Mouse (Mus musculus) embryonic facial prominence, embryonic 13.5 days (tissue): ENCODE results near the gene Mylk4. TPM values are rescaled to one million over a fixed set of nuclear protein-coding genes. Genes with fewer than 3 reads are reported as not detected.
A peak's percentile ranks its signal among the peaks of the same experiment; 100 is the strongest.

Source experiments
- ATAC-seq: fragments of 200-750 bp; cut with Nextera tagmentation; 2 replicates; pipeline ENCODE4 v1.8.0; 2017; ENCODE audit warnings: low read depth; ENCODE audit not compliant: insufficient number of reproducible peaks, insufficient read depth, low FRiP score, low TSS enrichment
- H3K27ac ChIP-seq: fragments of 300-500 bp; sonication (generic); 2 replicates; pipeline ENCODE4 v1.5.1; 2015; ENCODE audit warnings: moderate library complexity, mild to moderate bottlenecking, inconsistent platforms
- H3K27me3 ChIP-seq: fragments of 300-500 bp; sonication (generic); 2 replicates; pipeline ENCODE4 v1.6.1; 2015; ENCODE audit warnings: mild to moderate bottlenecking, inconsistent platforms
- H3K36me3 ChIP-seq: fragments of 300-500 bp; sonication (generic); 2 replicates; pipeline ENCODE4 v1.6.1; 2015; ENCODE audit warnings: mild to moderate bottlenecking, inconsistent platforms
- H3K4me1 ChIP-seq: fragments of 300-500 bp; sonication (generic); 2 replicates; pipeline ENCODE4 v1.6.1; 2015; ENCODE audit warnings: inconsistent platforms
- H3K4me2 ChIP-seq: fragments of 300-500 bp; sonication (generic); 2 replicates; pipeline ENCODE4 v1.6.1; 2015; ENCODE audit warnings: moderate library complexity, mild to moderate bottlenecking, inconsistent platforms
- H3K4me3 ChIP-seq: fragments of 300-500 bp; sonication (generic); 2 replicates; pipeline ENCODE4 v1.5.1; 2015; ENCODE audit warnings: mild to moderate bottlenecking, inconsistent platforms
- H3K9ac ChIP-seq: fragments of 300-500 bp; sonication (generic); 2 replicates; pipeline ENCODE4 v1.6.1; 2015; ENCODE audit warnings: mild to moderate bottlenecking, inconsistent platforms
- H3K9me3 ChIP-seq: fragments of 300-500 bp; sonication (generic); 2 replicates; pipeline ENCODE4 v1.6.1; 2016; ENCODE audit warnings: inconsistent platforms
- WGBS: fragments of 180-500 bp; shearing (Covaris S2); methylation state at CpG from one replicate; pipeline ENCODE4 v1.1.7; 2015; ENCODE audit warnings: mixed read lengths; 5-methylcytosine and 5-hydroxymethylcytosine counted together
- polyA plus RNA-seq: library from polyadenylated mRNA; unstranded; fragments of >200 nt; fragmentation: Nextera tagmentation; extraction: Ambion mirVana; gene quantifications from 2 replicates; pipeline ENCODE4 v1.2.1, GENCODE M21; 2015

Mylk4 gene
- polyA plus RNA-seq, 1 experiment from 2014 or later = 0.77 TPM

GRCm38 (mm10) chr13:32819926-32820325 lies 36.2 kb upstream of the Mylk4 start:
- Histone ChIP-seq H3K36me3 (peaks cover 56% of the 10 kb centered on the region), H3K4me3 (no peak overlapping the region), H3K27me3 (no peaks in the 10 kb centered on the region), H3K4me2 (no peak overlapping the region), H3K9me3 (no peaks in the 10 kb centered on the region), H3K9ac (no peak overlapping the region), H3K4me1 (no peaks in the 10 kb centered on the region), H3K27ac (no peak overlapping the region)
- WGBS = 89% methylated on average over 5 of the region's 5 CpGs
- ATAC-seq = no peak

GRCm38 (mm10) chr13:32819241-32819640 lies 35.5 kb upstream of the Mylk4 start:
- Histone ChIP-seq H3K4me2 (no peak overlapping the region), H3K4me1 (no peaks in the 10 kb centered on the region), H3K27ac (no peak overlapping the region), H3K27me3 (no peaks in the 10 kb centered on the region), H3K9ac (no peak overlapping the region), H3K36me3 (peaks cover 59% of the 10 kb centered on the region), H3K9me3 (no peaks in the 10 kb centered on the region), H3K4me3 (no peak overlapping the region)
- ATAC-seq = no peak
- 93% methylated on average over 3 of the region's 3 CpGs for WGBS

- Histone ChIP-seq H3K4me2 (no peak overlapping the region), H3K27me3 (no peaks in the 10 kb centered on the region), H3K9me3 (no peaks in the 10 kb centered on the region), H3K4me1 (peaks cover 13% of the 10 kb centered on the region), H3K27ac (no peak overlapping the region), H3K36me3 (peaks cover 40% of the 10 kb centered on the region), H3K4me3 (no peak overlapping the region), H3K9ac (no peak overlapping the region)
- no peak for ATAC-seq
- WGBS = 76% methylated on average over 3 of the region's 3 CpGs
Measured at GRCm38 (mm10) chr13:32807624-32808023, 23.9 kb upstream of the Mylk4 start.

- no peaks in the 10 kb centered on the region for H3K9me3 ChIP-seq
Measured at GRCm38 (mm10) chr13:32806820-32807219, 23.1 kb upstream of the Mylk4 start.

GRCm38 (mm10) chr13:32803701-32804345 lies 20.1 kb upstream of the Mylk4 start:
- no peak for ATAC-seq
- 77% methylated on average over 4 of the region's 4 CpGs for WGBS

More at GRCm38 (mm10) chr13:32806820-32807219, 23.1 kb upstream of the Mylk4 start:
- peaks cover 13% of the 10 kb centered on the region for H3K4me1 ChIP-seq
- H3K9ac ChIP-seq = no peak overlapping the region
- H3K4me2 ChIP-seq = no peak overlapping the region
- no peak overlapping the region for H3K4me3 ChIP-seq
- 90% methylated on average over 7 of the region's 7 CpGs for WGBS
- H3K36me3 ChIP-seq = peaks cover 40% of the 10 kb centered on the region
- H3K27ac ChIP-seq = no peak overlapping the region
- ATAC-seq = no peak
- H3K27me3 ChIP-seq = no peaks in the 10 kb centered on the region

GRCm38 (mm10) chr13:32802259-32803081 lies 18.7 kb upstream of the Mylk4 start, which contains the start of gene D930007J09Rik:
Gene D930007J09Rik, minus strand, starts transcription at chr13:32802849.
- peak within 1 kb of the TSS; percentile 71 for H3K27ac ChIP-seq
- peak within 1 kb of the TSS; percentile 76 for H3K4me2 ChIP-seq
- H3K9ac ChIP-seq = peak within 1 kb of the TSS; percentile 89
- peaks cover 16% of the 10 kb centered on the region for H3K36me3 ChIP-seq
- peaks cover 19% of the 10 kb centered on the region for H3K4me1 ChIP-seq
- peak; percentile 56 for ATAC-seq
- H3K27me3 ChIP-seq = no peaks in the 10 kb centered on the region
- WGBS = under 1% methylated on average over 95 of the region's 95 CpGs
- H3K4me3 ChIP-seq = peak within 1 kb of the TSS; percentile 85
- no peaks in the 10 kb centered on the region for H3K9me3 ChIP-seq

More at GRCm38 (mm10) chr13:32803701-32804345, 20.1 kb upstream of the Mylk4 start:
- Histone ChIP-seq H3K9me3 (no peaks in the 10 kb centered on the region), H3K4me2 (peak overlapping the region; percentile 76), H3K4me3 (peak overlapping the region; percentile 85), H3K27ac (no peak overlapping the region), H3K27me3 (no peaks in the 10 kb centered on the region), H3K4me1 (peaks cover 19% of the 10 kb centered on the region), H3K9ac (0 out of 2 replicates have a peak overlapping the region, but pooled peaks have one; percentile 27), H3K36me3 (peaks cover 28% of the 10 kb centered on the region)

- peak within 1 kb of the TSS; percentile 71 for H3K27ac ChIP-seq
- H3K4me1 ChIP-seq = peaks cover 19% of the 10 kb centered on the region
- peak; percentile 98 for ATAC-seq
- H3K4me3 ChIP-seq = peak within 1 kb of the TSS; percentile 85
- no peaks in the 10 kb centered on the region for H3K27me3 ChIP-seq
- peaks cover 10% of the 10 kb centered on the region for H3K36me3 ChIP-seq
- H3K9me3 ChIP-seq = no peaks in the 10 kb centered on the region
- H3K9ac ChIP-seq = peak within 1 kb of the TSS; percentile 89
- H3K4me2 ChIP-seq = peak within 1 kb of the TSS; percentile 76
- WGBS = under 1% methylated on average over 50 of the region's 51 CpGs
Measured at GRCm38 (mm10) chr13:32801693-32802221, 18.0 kb upstream of the Mylk4 start, which contains the start of gene Wrnip1. Gene Wrnip1, plus strand, starts transcription at chr13:32802038.

GRCm38 (mm10) chr13:32800859-32801258 lies 17.1 kb upstream of the Mylk4 start:
- Histone ChIP-seq H3K36me3 (0 out of 2 replicates have a peak, but pooled peaks cover 3% of the 10 kb centered on the region), H3K9me3 (no peaks in the 10 kb centered on the region), H3K4me3 (peak overlapping the region; percentile 85; the same call in 1 of the 2 replicates), H3K9ac (no peak overlapping the region), H3K4me2 (peak overlapping the region; percentile 76), H3K27ac (no peak overlapping the region), H3K27me3 (no peaks in the 10 kb centered on the region), H3K4me1 (peaks cover 19% of the 10 kb centered on the region)
- ATAC-seq = no peak

GRCm38 (mm10) chr13:32799131-32799530 lies 15.4 kb upstream of the Mylk4 start:
- Histone ChIP-seq H3K36me3 (no peaks in the 10 kb centered on the region), H3K27ac (no peak overlapping the region), H3K4me3 (no peak overlapping the region), H3K9me3 (no peaks in the 10 kb centered on the region), H3K27me3 (no peaks in the 10 kb centered on the region), H3K4me1 (peaks cover 19% of the 10 kb centered on the region), H3K9ac (no peak overlapping the region), H3K4me2 (no peak overlapping the region)
- WGBS = 59% methylated on average over 2 of the region's 2 CpGs
- ATAC-seq = no peak

GRCm38 (mm10) chr13:32797085-32797484 lies 13.3 kb upstream of the Mylk4 start:
- Histone ChIP-seq H3K9me3 (no peaks in the 10 kb centered on the region), H3K27ac (no peak overlapping the region), H3K4me1 (0 out of 2 replicates have a peak, but pooled peaks cover 6% of the 10 kb centered on the region), H3K4me2 (no peak overlapping the region), H3K27me3 (no peaks in the 10 kb centered on the region), H3K9ac (no peak overlapping the region), H3K4me3 (no peak overlapping the region), H3K36me3 (no peaks in the 10 kb centered on the region)
- no peak for ATAC-seq
- 83% methylated on average over 1 of the region's 1 CpGs for WGBS

GRCm38 (mm10) chr13:32795166-32795565 lies 11.4 kb upstream of the Mylk4 start:
- Histone ChIP-seq H3K4me1 (no peaks in the 10 kb centered on the region), H3K9ac (no peak overlapping the region), H3K9me3 (no peaks in the 10 kb centered on the region), H3K36me3 (no peaks in the 10 kb centered on the region), H3K4me3 (no peak overlapping the region), H3K27me3 (no peaks in the 10 kb centered on the region), H3K27ac (no peak overlapping the region), H3K4me2 (no peak overlapping the region)
- WGBS = 88% methylated on average over 5 of the region's 5 CpGs
- ATAC-seq = no peak
